Mouse (Mus musculus): ENCODE measurements around the gene Serpinb8.
A peak's percentile ranks its signal among the peaks of the same experiment; 100 is the strongest.

DNA sequence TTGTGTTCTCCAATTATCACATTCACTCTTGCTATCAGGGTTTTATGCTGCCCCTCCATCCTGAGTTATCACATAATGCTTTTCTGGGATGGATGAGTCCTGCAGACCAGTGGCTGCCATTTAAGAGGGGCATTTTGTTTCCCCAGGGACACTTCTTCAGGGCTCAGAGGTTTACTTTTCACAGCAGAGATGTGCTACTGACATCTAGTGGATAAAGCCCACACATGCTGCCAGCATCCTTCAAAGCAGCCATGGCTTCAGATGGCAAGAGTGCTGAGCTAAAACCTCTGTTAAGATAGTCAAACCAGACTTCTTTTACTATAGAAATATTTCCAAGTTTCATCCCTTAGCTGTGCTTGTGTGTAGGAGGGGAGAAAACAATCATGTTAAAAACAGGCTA is 8.7 kb downstream of the Serpinb8 start:
- TF ChIP-seq EP300 (IDR thresholded peaks at IDR 0.05; ENCODE audit: insufficient read depth, low read depth, low read length) (no peak), CTCF (IDR thresholded peaks at IDR 0.05; ENCODE audit: low read depth, low read length) (peak; percentile 22)

Measured in ES-Bruce4 (cell line).